Mouse (Mus musculus) limb, embryonic 12.5 days (tissue): ENCODE data around the gene Olfr110. TPM values are rescaled to one million over a fixed set of nuclear protein-coding genes. Genes with fewer than 3 reads are reported as not detected.

ENCODE experiments used
- polyA plus RNA-seq: library from polyadenylated mRNA; unstranded; fragments of >200 nt; fragmentation: Nextera tagmentation; extraction: Ambion mirVana; gene quantifications from 2 replicates; pipeline ENCODE4 v1.2.1, GENCODE M21; 2016

Gene Olfr110
- polyA plus RNA-seq, 1 experiment from 2014 or later = not detected

Other genes with a start within 250 kb of the Olfr110 start
- not detected in 2 replicates for gene Olfr98, start 228.7 kb upstream of the Olfr110 start, polyA plus RNA-seq
- gene H2-M3, start 222.2 kb upstream of the Olfr110 start, polyA plus RNA-seq = 1.6 and 1.8 TPM in 2 replicates
- gene Olfr99, start 209.0 kb upstream of the Olfr110 start, polyA plus RNA-seq = not detected in 2 replicates
- not detected in 2 replicates for gene Olfr101, start 188.2 kb upstream of the Olfr110 start, polyA plus RNA-seq
- not detected in 2 replicates for gene Olfr102, start 175.4 kb upstream of the Olfr110 start, polyA plus RNA-seq
- gene Olfr103, start 152.8 kb upstream of the Olfr110 start, polyA plus RNA-seq = not detected in 2 replicates
- not detected in 2 replicates for gene Olfr104-ps, start 132.9 kb upstream of the Olfr110 start, polyA plus RNA-seq
- not detected in 2 replicates for gene Olfr105-ps, start 113.4 kb upstream of the Olfr110 start, polyA plus RNA-seq
- not detected in 2 replicates for gene Olfr106-ps, start 102.1 kb upstream of the Olfr110 start, polyA plus RNA-seq
- not detected in 2 replicates for gene Olfr107, start 93.2 kb upstream of the Olfr110 start, polyA plus RNA-seq
- gene Olfr108, start 47.0 kb upstream of the Olfr110 start, polyA plus RNA-seq = not detected in 2 replicates
- gene Olfr109, start 33.6 kb upstream of the Olfr110 start, polyA plus RNA-seq = not detected in 2 replicates
- gene H2-M2, start 8.9 kb upstream of the Olfr110 start, polyA plus RNA-seq = not detected in 2 replicates
- not detected in 2 replicates for gene Olfr111, start 15.6 kb downstream of the Olfr110 start, polyA plus RNA-seq
- gene Olfr112, start 77.0 kb downstream of the Olfr110 start, polyA plus RNA-seq = not detected in 2 replicates
- gene Olfr113, start 85.2 kb downstream of the Olfr110 start, polyA plus RNA-seq = not detected in 2 replicates
- not detected in 2 replicates for gene Olfr114, start 100.3 kb downstream of the Olfr110 start, polyA plus RNA-seq
- not detected in 2 replicates for gene Olfr115, start 134.6 kb downstream of the Olfr110 start, polyA plus RNA-seq
- gene Olfr116, start 134.7 kb downstream of the Olfr110 start, polyA plus RNA-seq = not detected in 2 replicates
- not detected in 2 replicates for gene Olfr117, start 171.3 kb downstream of the Olfr110 start, polyA plus RNA-seq
- not detected in 2 replicates for gene Olfr118, start 174.5 kb downstream of the Olfr110 start, polyA plus RNA-seq
- gene Olfr119, start 204.1 kb downstream of the Olfr110 start, polyA plus RNA-seq = not detected in 2 replicates
- gene Olfr120, start 229.3 kb downstream of the Olfr110 start, polyA plus RNA-seq = not detected in 2 replicates